Mouse (Mus musculus) MEL (cell line): ENCODE measurements around the gene Gm10945. TPM values are rescaled to one million over a fixed set of nuclear protein-coding genes. Genes with fewer than 3 reads are reported as not detected.

Experiments
- DNase-seq: peaks from one replicate; pipeline ENCODE4 v3.0.0; 2011; ENCODE audit warnings: low read depth, low spot score
- H3K27ac ChIP-seq: 2 replicates; pipeline ENCODE4 v1.5.1; 2012; ENCODE audit warnings: low read depth, mild to moderate bottlenecking, control low read depth, low read length, moderate library complexity; ENCODE audit not compliant: control insufficient read depth
- H3K27me3 ChIP-seq, 2 experiments: fragments of 150-350 bp in 1 of 2; sonication (generic) in 1 of 2; 2 replicates each; pipeline ENCODE4 v1.6.1; 2012; ENCODE audit warnings: low read length in 2 of 2, mild to moderate bottlenecking in 2 of 2, improper control_type of control experiment in 1 of 2, moderate library complexity in 1 of 2; ENCODE audit not compliant: insufficient read depth in 2 of 2, control insufficient read depth in 1 of 2
- H3K36me3 ChIP-seq, 2 experiments: 2 replicates each; pipeline ENCODE4 v1.6.1; 2012 to 2014; ENCODE audit warnings: low read length in 2 of 2, improper control_type of control experiment in 1 of 2, inconsistent platforms in 1 of 2, mild to moderate bottlenecking in 1 of 2; ENCODE audit not compliant: insufficient read depth in 2 of 2, control insufficient read depth in 1 of 2
- H3K4me1 ChIP-seq, 2 experiments: fragments of 150-350 bp in 1 of 2; sonication (generic) in 1 of 2; 2 replicates each; pipeline ENCODE4 v1.6.1; 2012; ENCODE audit warnings: low read length in 2 of 2, improper control_type of control experiment in 1 of 2, mild to moderate bottlenecking in 1 of 2; ENCODE audit not compliant: insufficient read depth in 2 of 2, control insufficient read depth in 1 of 2
- H3K4me3 ChIP-seq, 2 experiments: fragments of 150-350 bp in 1 of 2; sonication (generic) in 1 of 2; 2 replicates each; pipeline ENCODE4 v1.5.1; 2012; ENCODE audit warnings: low read depth in 2 of 2, low read length in 2 of 2, mild to moderate bottlenecking in 2 of 2, moderate library complexity in 2 of 2, control low read depth in 1 of 2, improper control_type of control experiment in 1 of 2; ENCODE audit not compliant: control insufficient read depth in 1 of 2, insufficient read depth in 1 of 2
- H3K79me2 ChIP-seq: 2 replicates; pipeline ENCODE4 v1.6.1; 2012; ENCODE audit warnings: mild to moderate bottlenecking, low read length, moderate library complexity; ENCODE audit not compliant: control insufficient read depth, poor library complexity, insufficient read depth
- H3K9ac ChIP-seq: 2 replicates; pipeline ENCODE4 v1.6.1; 2012; ENCODE audit warnings: low read depth, mild to moderate bottlenecking, control low read depth, low read length, moderate library complexity; ENCODE audit not compliant: control insufficient read depth, poor library complexity, severe bottlenecking
- H3K9me3 ChIP-seq: fragments of 150-350 bp; sonication (generic); replicated peaks from 2 replicates; pipeline ENCODE4 v1.6.1; 2012; ENCODE audit warnings: mild to moderate bottlenecking, low read length, improper control_type of control experiment, moderate library complexity; ENCODE audit not compliant: insufficient read depth
- BHLHE40 ChIP-seq: IDR thresholded peaks from 2 replicates; pipeline ENCODE4 v1.6.1; 2012; ENCODE audit warnings: low read depth, mild to moderate bottlenecking, inconsistent platforms, low read length, improper control_type of control experiment, borderline replicate concordance
- CHD1 ChIP-seq: IDR thresholded peaks from 2 replicates; pipeline ENCODE4 v1.6.1; 2012; ENCODE audit warnings: low read depth, mild to moderate bottlenecking, inconsistent platforms, low read length, improper control_type of control experiment
- CHD2 ChIP-seq: IDR thresholded peaks from 2 replicates; pipeline ENCODE4 v1.6.1; 2011; ENCODE audit warnings: low read length, improper control_type of control experiment
- CTCF ChIP-seq, 3 experiments: IDR thresholded peaks in 2 of 3; conservative IDR thresholded peaks in 1 of 3; 2 replicates each; pipeline ENCODE4 v1.5.1; 2011 to 2012; ENCODE audit warnings: low read length in 3 of 3, low read depth in 2 of 3, mild to moderate bottlenecking in 2 of 3, improper control_type of control experiment in 1 of 3, inconsistent platforms in 1 of 3, mixed read lengths in 1 of 3, moderate library complexity in 1 of 3; ENCODE audit not compliant: control insufficient read depth in 1 of 3, insufficient read depth in 1 of 3, poor library complexity in 1 of 3, severe bottlenecking in 1 of 3
- E2F4 ChIP-seq: IDR thresholded peaks from 2 replicates; pipeline ENCODE4 v1.6.1; 2011; ENCODE audit warnings: low read depth, low read length, improper control_type of control experiment, borderline replicate concordance
- ETS1 ChIP-seq: IDR thresholded peaks from 2 replicates; pipeline ENCODE4 v1.6.1; 2012; ENCODE audit warnings: low read depth, mild to moderate bottlenecking, inconsistent platforms, low read length, improper control_type of control experiment, moderate library complexity
- GABPA ChIP-seq: IDR thresholded peaks from 2 replicates; pipeline ENCODE4 v1.6.1; 2012; ENCODE audit warnings: low read depth, mild to moderate bottlenecking, inconsistent platforms, low read length, improper control_type of control experiment, moderate library complexity
- JUND ChIP-seq: IDR thresholded peaks from 2 replicates; pipeline ENCODE4 v1.6.1; 2011; ENCODE audit warnings: low read depth, mild to moderate bottlenecking, improper control_type of control experiment, low read length
- KAT2A ChIP-seq: conservative IDR thresholded peaks from 2 replicates; pipeline ENCODE4 v1.6.1; 2012; ENCODE audit warnings: low read depth, low read length, improper control_type of control experiment, inconsistent platforms
- MAFK ChIP-seq: IDR thresholded peaks from 2 replicates; pipeline ENCODE4 v1.6.1; 2011; ENCODE audit warnings: low read depth, mild to moderate bottlenecking, low read length, improper control_type of control experiment, borderline replicate concordance
- MAZ ChIP-seq: IDR thresholded peaks from 2 replicates; pipeline ENCODE4 v1.6.1; 2012; ENCODE audit warnings: low read depth, mild to moderate bottlenecking, inconsistent platforms, low read length, improper control_type of control experiment
- MEF2A ChIP-seq: IDR thresholded peaks from 2 replicates; pipeline ENCODE4 v1.6.1; 2014; ENCODE audit warnings: low read depth, mild to moderate bottlenecking, inconsistent platforms, low read length, improper control_type of control experiment; ENCODE audit not compliant: poor library complexity, insufficient replicate concordance, severe bottlenecking; ENCODE audit errors: extremely low read depth
- MXI1 ChIP-seq: IDR thresholded peaks from 2 replicates; pipeline ENCODE4 v1.6.1; 2011; ENCODE audit warnings: mild to moderate bottlenecking, low read depth, low read length, improper control_type of control experiment
- MYB ChIP-seq: IDR thresholded peaks from 2 replicates; pipeline ENCODE4 v1.6.1; 2011; ENCODE audit warnings: mild to moderate bottlenecking, low read depth, low read length, improper control_type of control experiment
- NELFE ChIP-seq: IDR thresholded peaks from 2 replicates; pipeline ENCODE4 v1.6.1; 2011; ENCODE audit warnings: low read depth, low read length, improper control_type of control experiment
- NRF1 ChIP-seq: IDR thresholded peaks from 2 replicates; pipeline ENCODE4 v1.6.1; 2014; ENCODE audit warnings: low read depth, mild to moderate bottlenecking, inconsistent platforms, low read length, improper control_type of control experiment, moderate library complexity; ENCODE audit not compliant: poor library complexity, insufficient read depth, severe bottlenecking
- POLR2A ChIP-seq, 2 experiments: IDR thresholded peaks; 2 replicates each; pipeline ENCODE4 v1.6.1; 2011 to 2012; ENCODE audit warnings: low read length in 2 of 2, mild to moderate bottlenecking in 2 of 2, control low read depth in 1 of 2, improper control_type of control experiment in 1 of 2, low read depth in 1 of 2, moderate library complexity in 1 of 2; ENCODE audit not compliant: control insufficient read depth in 1 of 2, insufficient read depth in 1 of 2, poor library complexity in 1 of 2
- POLR2AphosphoS2 ChIP-seq: IDR thresholded peaks from 2 replicates; pipeline ENCODE4 v1.6.1; 2011; ENCODE audit warnings: low read length, improper control_type of control experiment
- POLR2AphosphoS5 ChIP-seq: IDR thresholded peaks from 2 replicates; pipeline ENCODE4 v1.6.1; 2012; ENCODE audit warnings: low read depth, borderline replicate concordance, mild to moderate bottlenecking, inconsistent platforms, low read length, moderate library complexity, mixed read lengths
- RCOR1 ChIP-seq: IDR thresholded peaks from 2 replicates; pipeline ENCODE4 v1.6.1; 2012; ENCODE audit warnings: low read depth, mild to moderate bottlenecking, inconsistent platforms, low read length, improper control_type of control experiment
- SMC3 ChIP-seq: IDR thresholded peaks from 2 replicates; pipeline ENCODE4 v1.6.1; 2011; ENCODE audit warnings: low read depth, low read length, improper control_type of control experiment
- TCF12 ChIP-seq: IDR thresholded peaks from 2 replicates; pipeline ENCODE4 v1.6.1; 2014; ENCODE audit warnings: low read depth, mild to moderate bottlenecking, inconsistent platforms, low read length, improper control_type of control experiment, moderate library complexity
- UBTF ChIP-seq: IDR thresholded peaks from 2 replicates; pipeline ENCODE4 v1.6.1; 2012; ENCODE audit warnings: low read depth, mild to moderate bottlenecking, inconsistent platforms, low read length, improper control_type of control experiment, moderate library complexity, borderline replicate concordance; ENCODE audit not compliant: insufficient read depth
- ZC3H11A ChIP-seq: IDR thresholded peaks from 2 replicates; pipeline ENCODE4 v1.6.1; 2012; ENCODE audit warnings: low read depth, mild to moderate bottlenecking, inconsistent platforms, low read length, improper control_type of control experiment
- polyA plus RNA-seq, 2 experiments: library from polyadenylated mRNA; stranded (reverse) in 1 of 2; unstranded in 1 of 2; fragments of >175 nt in 1 of 2; fragments of >200 nt in 1 of 2; gene quantifications; 2 replicates each; pipeline versions ENCODE4 v1.2.1 to v1.2.4; 2012; ENCODE audit warnings: low replicate concordance in 2 of 2, low read depth in 1 of 2; ENCODE audit not compliant: insufficient read length in 2 of 2, insufficient read depth in 1 of 2, missing spikeins in 1 of 2
- total RNA-seq: library from RNA; depleted of rRNA; stranded (reverse); fragments of 300-350 nt; gene quantifications from 2 replicates; pipeline ENCODE4 v1.2.3, GENCODE M21; 2012

Gm10945 gene
- total and polyA plus RNA-seq, 3 experiments, result not detected

- Histone ChIP-seq H3K9ac (no peak overlapping the region), H3K4me1 (no peaks in the 10 kb centered on the region), H3K4me3 (no peak overlapping the region), H3K27ac (no peak overlapping the region), H3K27me3 (no peaks in the 10 kb centered on the region), H3K79me2 (no peaks in the 10 kb centered on the region), H3K36me3 (no peaks in the 10 kb centered on the region), H3K9me3 (no peaks in the 10 kb centered on the region)
- no peak for TF ChIP-seq NRF1
- no peak for TF ChIP-seq ETS1
- TF ChIP-seq POLR2AphosphoS2, result no peak
- TF ChIP-seq POLR2AphosphoS5, result no peak
- TF ChIP-seq JUND, result no peak
- TF ChIP-seq GABPA, result no peak
- no peak for TF ChIP-seq KAT2A
- no peak for TF ChIP-seq CHD1
- no peak for DNase-seq
Observed at GRCm38 (mm10) chr10:6753375-6753774, 8.2 kb downstream of the Gm10945 start.

- no peak overlapping the region for H3K9ac ChIP-seq
- no peaks in the 10 kb centered on the region for H3K36me3 ChIP-seq
- peak; percentile 11 for DNase-seq
- no peaks in the 10 kb centered on the region for H3K27me3 ChIP-seq
- H3K4me1 ChIP-seq, result no peaks in the 10 kb centered on the region
- no peak overlapping the region for H3K27ac ChIP-seq
- no peaks in the 10 kb centered on the region for H3K9me3 ChIP-seq
- H3K79me2 ChIP-seq, result no peaks in the 10 kb centered on the region
- TF ChIP-seq NELFE (no peak), MXI1 (no peak), GABPA (no peak), CTCF (IDR thresholded peaks at IDR 0.05 in 2 of 3, conservative IDR thresholded peaks at IDR 0.05 in 1 of 3; ENCODE audit: control insufficient read depth in 1 of 3, insufficient read depth in 1 of 3, low read depth in 2 of 3, low read length in 3 of 3, poor library complexity in 1 of 3, severe bottlenecking in 1 of 3) (peak; percentile 22 to 47 (median 40); a peak in 5 of 6 replicates), SMC3 (peak; percentile 12; the same call in 1 of the 2 replicates)
- TF ChIP-seq, all 39 proteins: peak for 2
- no peak overlapping the region for H3K4me3 ChIP-seq
Observed at GRCm38 (mm10) chr10:6728469-6728868, 33.1 kb downstream of the Gm10945 start.

- Histone ChIP-seq H3K27me3 (no peaks in the 10 kb centered on the region), H3K9me3 (no peaks in the 10 kb centered on the region), H3K36me3 (no peaks in the 10 kb centered on the region), H3K79me2 (no peaks in the 10 kb centered on the region), H3K27ac (no peak overlapping the region)
- DNase-seq, result no peak
- no peak for TF ChIP-seq NRF1
- no peak for TF ChIP-seq MYB
- TF ChIP-seq MAFK, result no peak
- no peak for TF ChIP-seq RCOR1
- TF ChIP-seq ZC3H11A, result no peak
- no peak for TF ChIP-seq GABPA
- no peak for TF ChIP-seq UBTF
- TF ChIP-seq KAT2A, result no peak
- TF ChIP-seq MAZ, result no peak
- TF ChIP-seq BHLHE40, result no peak
- TF ChIP-seq TCF12, result no peak
- no peak for TF ChIP-seq MEF2A
- no peak for TF ChIP-seq POLR2A (IDR thresholded peaks at IDR 0.05; ENCODE audit: control insufficient read depth in 1 of 2, insufficient read depth in 1 of 2, low read depth in 1 of 2, low read length in 2 of 2, poor library complexity in 1 of 2)
- no peak for TF ChIP-seq E2F4
- no peak for TF ChIP-seq CHD2
- TF ChIP-seq, all 39 proteins: peak for 0
- no peaks in the 10 kb centered on the region for H3K4me1 ChIP-seq
- H3K9ac ChIP-seq, result no peak overlapping the region
- no peak overlapping the region for H3K4me3 ChIP-seq
Observed at GRCm38 (mm10) chr10:6723765-6724164, 37.8 kb downstream of the Gm10945 start.
